Mouse (Mus musculus) lung, embryonic 16.5 days (tissue): Measurements from ENCODE around the gene Stag1. TPM values are rescaled to one million over a fixed set of nuclear protein-coding genes. Genes with fewer than 3 reads are reported as not detected.

Experiments
- ATAC-seq: fragments of 200-750 bp; cut with Nextera tagmentation; 2 replicates; pipeline ENCODE4 v1.8.0; 2017; ENCODE audit warnings: low read depth, mild to moderate bottlenecking, moderate library complexity
- H3K27ac ChIP-seq: fragments of 300-500 bp; sonication (generic); 2 replicates; pipeline ENCODE4 v1.5.1; 2014; ENCODE audit warnings: mild to moderate bottlenecking, control low read depth, low read length
- H3K27me3 ChIP-seq: fragments of 300-500 bp; sonication (generic); 2 replicates; pipeline ENCODE4 v1.6.1; 2014; ENCODE audit warnings: low read depth, low read length, mixed read lengths; ENCODE audit not compliant: control insufficient read depth, insufficient read depth
- H3K36me3 ChIP-seq: fragments of 300-500 bp; sonication (generic); 2 replicates; pipeline ENCODE4 v1.6.1; 2014; ENCODE audit warnings: low read length; ENCODE audit not compliant: control insufficient read depth, insufficient read depth
- H3K4me1 ChIP-seq: fragments of 300-500 bp; sonication (generic); replicated peaks from 2 replicates; pipeline ENCODE4 v1.6.1; 2014; ENCODE audit warnings: low read length, mixed read lengths; ENCODE audit not compliant: control insufficient read depth, insufficient read depth
- H3K4me2 ChIP-seq: fragments of 300-500 bp; sonication (generic); 2 replicates; pipeline ENCODE4 v1.6.1; 2014; ENCODE audit warnings: low read depth, low read length, control low read depth
- H3K4me3 ChIP-seq: fragments of 300-500 bp; sonication (generic); 2 replicates; pipeline ENCODE4 v1.5.1; 2014; ENCODE audit warnings: mild to moderate bottlenecking, low read length, control low read depth
- H3K9ac ChIP-seq: fragments of 300-500 bp; sonication (generic); 2 replicates; pipeline ENCODE4 v1.6.1; 2014; ENCODE audit warnings: low read length, control low read depth
- H3K9me3 ChIP-seq: fragments of 300-500 bp; sonication (generic); 2 replicates; pipeline ENCODE4 v1.6.1; 2016; ENCODE audit warnings: low read length; ENCODE audit not compliant: control insufficient read depth
- WGBS: fragments of 180-500 bp; shearing (Covaris S2); extraction: QIAGEN DNeasy Blood & Tissue Kit; methylation state at CpG from one replicate; pipeline ENCODE4 v1.1.7; 2014; 5-methylcytosine and 5-hydroxymethylcytosine counted together
- polyA plus RNA-seq: library from polyadenylated mRNA; unstranded; fragments of >200 nt; fragmentation: Nextera tagmentation; extraction: Ambion mirVana; gene quantifications from 2 replicates; pipeline ENCODE4 v1.2.1, GENCODE M21; 2015

Stag1 gene
- polyA plus RNA-seq, 1 experiment from 2014 or later, result 40.0 TPM

GRCm38 (mm10) chr9:100599761-100600328 is 2.2 kb downstream of the Stag1 start:
- H3K4me1 ChIP-seq, result no peaks in the 10 kb centered on the region
- no peak overlapping the region for H3K27ac ChIP-seq
- no peak overlapping the region for H3K9ac ChIP-seq
- no peak overlapping the region for H3K4me2 ChIP-seq
- no peaks in the 10 kb centered on the region for H3K36me3 ChIP-seq
- WGBS, result 52% methylated on average over 3 of the region's 3 CpGs
- H3K9me3 ChIP-seq, result no peaks in the 10 kb centered on the region
- H3K27me3 ChIP-seq, result no peaks in the 10 kb centered on the region
- no peak for ATAC-seq
- H3K4me3 ChIP-seq, result no peak overlapping the region

GRCm38 (mm10) chr9:100602130-100602529 is 4.5 kb downstream of the Stag1 start:
- no peak overlapping the region for H3K4me3 ChIP-seq
- H3K9me3 ChIP-seq, result no peaks in the 10 kb centered on the region
- peaks cover 3% of the 10 kb centered on the region for H3K4me1 ChIP-seq
- 84% methylated on average over 1 of the region's 1 CpGs for WGBS
- no peak overlapping the region for H3K27ac ChIP-seq
- no peaks in the 10 kb centered on the region for H3K27me3 ChIP-seq
- no peaks in the 10 kb centered on the region for H3K36me3 ChIP-seq
- ATAC-seq, result peak; percentile 77
- H3K4me2 ChIP-seq, result no peak overlapping the region
- H3K9ac ChIP-seq, result no peak overlapping the region

GRCm38 (mm10) chr9:100603156-100603555 is 5.6 kb downstream of the Stag1 start:
- no peak overlapping the region for H3K4me3 ChIP-seq
- WGBS, result 73% methylated on average over 5 of the region's 5 CpGs
- no peak for ATAC-seq
- no peaks in the 10 kb centered on the region for H3K27me3 ChIP-seq
- H3K36me3 ChIP-seq, result no peaks in the 10 kb centered on the region
- H3K27ac ChIP-seq, result no peak overlapping the region
- H3K4me1 ChIP-seq, result peaks cover 3% of the 10 kb centered on the region
- no peak overlapping the region for H3K4me2 ChIP-seq
- no peaks in the 10 kb centered on the region for H3K9me3 ChIP-seq
- no peak overlapping the region for H3K9ac ChIP-seq

GRCm38 (mm10) chr9:100605522-100605921 is 7.9 kb downstream of the Stag1 start:
- H3K4me3 ChIP-seq, result no peak overlapping the region
- H3K9me3 ChIP-seq, result no peaks in the 10 kb centered on the region
- no peaks in the 10 kb centered on the region for H3K36me3 ChIP-seq
- ATAC-seq, result no peak
- H3K4me2 ChIP-seq, result no peak overlapping the region
- WGBS, result 88% methylated on average over 1 of the region's 1 CpGs
- H3K4me1 ChIP-seq, result peaks cover 3% of the 10 kb centered on the region
- H3K27ac ChIP-seq, result no peak overlapping the region
- no peak overlapping the region for H3K9ac ChIP-seq
- H3K27me3 ChIP-seq, result no peaks in the 10 kb centered on the region

GRCm38 (mm10) chr9:100605985-100606554 is 8.5 kb downstream of the Stag1 start:
- peak; percentile 79 for ATAC-seq
- peaks cover 3% of the 10 kb centered on the region for H3K4me1 ChIP-seq
- H3K9ac ChIP-seq, result no peak overlapping the region
- no peaks in the 10 kb centered on the region for H3K27me3 ChIP-seq
- H3K9me3 ChIP-seq, result no peaks in the 10 kb centered on the region
- H3K27ac ChIP-seq, result no peak overlapping the region
- H3K4me2 ChIP-seq, result no peak overlapping the region
- no peak overlapping the region for H3K4me3 ChIP-seq
- H3K36me3 ChIP-seq, result no peaks in the 10 kb centered on the region
- WGBS, result 30% methylated on average over 7 of the region's 7 CpGs

- 81% methylated on average over 3 of the region's 3 CpGs for WGBS
- H3K27me3 ChIP-seq, result no peaks in the 10 kb centered on the region
- H3K4me2 ChIP-seq, result no peak overlapping the region
- no peaks in the 10 kb centered on the region for H3K9me3 ChIP-seq
- peaks cover 2% of the 10 kb centered on the region; the same call in 1 of the 2 replicates for H3K4me1 ChIP-seq
- no peak overlapping the region for H3K27ac ChIP-seq
- no peak for ATAC-seq
- H3K9ac ChIP-seq, result no peak overlapping the region
- H3K36me3 ChIP-seq, result no peaks in the 10 kb centered on the region
- no peak overlapping the region for H3K4me3 ChIP-seq
Measured at GRCm38 (mm10) chr9:100613501-100614071, 16.0 kb downstream of the Stag1 start.

- Histone ChIP-seq H3K4me2 (peak overlapping the region; percentile 46), H3K4me3 (peak overlapping the region; percentile 14; the same call in 1 of the 2 replicates)
- ATAC-seq, result no peak
Measured at GRCm38 (mm10) chr9:100616947-100617346, 19.3 kb downstream of the Stag1 start.

GRCm38 (mm10) chr9:100626258-100626657 is 28.7 kb downstream of the Stag1 start:
- Histone ChIP-seq H3K9me3 (no peaks in the 10 kb centered on the region), H3K4me2 (no peak overlapping the region), H3K36me3 (no peaks in the 10 kb centered on the region), H3K4me3 (no peak overlapping the region), H3K27me3 (no peaks in the 10 kb centered on the region), H3K9ac (no peak overlapping the region), H3K27ac (no peak overlapping the region), H3K4me1 (no peaks in the 10 kb centered on the region)
- ATAC-seq, result no peak
- 64% methylated on average over 2 of the region's 2 CpGs for WGBS

More at GRCm38 (mm10) chr9:100616947-100617346, 19.3 kb downstream of the Stag1 start:
- H3K9ac ChIP-seq, result peak overlapping the region; percentile 39
- H3K27me3 ChIP-seq, result no peaks in the 10 kb centered on the region
- H3K27ac ChIP-seq, result no peak overlapping the region
- 19% methylated on average over 11 of the region's 11 CpGs for WGBS
- H3K9me3 ChIP-seq, result no peaks in the 10 kb centered on the region
- H3K4me1 ChIP-seq, result peaks cover 2% of the 10 kb centered on the region; the same call in 1 of the 2 replicates
- no peaks in the 10 kb centered on the region for H3K36me3 ChIP-seq

GRCm38 (mm10) chr9:100640754-100641153 is 43.2 kb downstream of the Stag1 start:
- Histone ChIP-seq H3K9me3 (no peaks in the 10 kb centered on the region), H3K4me1 (peaks cover 16% of the 10 kb centered on the region), H3K36me3 (no peaks in the 10 kb centered on the region), H3K4me2 (no peak overlapping the region), H3K27me3 (no peaks in the 10 kb centered on the region), H3K27ac (no peak overlapping the region), H3K9ac (no peak overlapping the region), H3K4me3 (no peak overlapping the region)
- 98% methylated on average over 2 of the region's 2 CpGs for WGBS
- ATAC-seq, result no peak
